Mouse (Mus musculus): ENCODE results near the gene Hist1h2ak. TPM values are rescaled to one million over a fixed set of nuclear protein-coding genes. Genes with fewer than 3 reads are reported as not detected.
"Not testable (repeated sequence)": the region's sequence is repeated elsewhere in the genome, so short reads cannot be mapped to it uniquely, and the experiment has no call there.

Gene Hist1h2ak
- 100 to 1,000 TPM; 186 to 191 TPM for total RNA-seq (2021)

DNA sequence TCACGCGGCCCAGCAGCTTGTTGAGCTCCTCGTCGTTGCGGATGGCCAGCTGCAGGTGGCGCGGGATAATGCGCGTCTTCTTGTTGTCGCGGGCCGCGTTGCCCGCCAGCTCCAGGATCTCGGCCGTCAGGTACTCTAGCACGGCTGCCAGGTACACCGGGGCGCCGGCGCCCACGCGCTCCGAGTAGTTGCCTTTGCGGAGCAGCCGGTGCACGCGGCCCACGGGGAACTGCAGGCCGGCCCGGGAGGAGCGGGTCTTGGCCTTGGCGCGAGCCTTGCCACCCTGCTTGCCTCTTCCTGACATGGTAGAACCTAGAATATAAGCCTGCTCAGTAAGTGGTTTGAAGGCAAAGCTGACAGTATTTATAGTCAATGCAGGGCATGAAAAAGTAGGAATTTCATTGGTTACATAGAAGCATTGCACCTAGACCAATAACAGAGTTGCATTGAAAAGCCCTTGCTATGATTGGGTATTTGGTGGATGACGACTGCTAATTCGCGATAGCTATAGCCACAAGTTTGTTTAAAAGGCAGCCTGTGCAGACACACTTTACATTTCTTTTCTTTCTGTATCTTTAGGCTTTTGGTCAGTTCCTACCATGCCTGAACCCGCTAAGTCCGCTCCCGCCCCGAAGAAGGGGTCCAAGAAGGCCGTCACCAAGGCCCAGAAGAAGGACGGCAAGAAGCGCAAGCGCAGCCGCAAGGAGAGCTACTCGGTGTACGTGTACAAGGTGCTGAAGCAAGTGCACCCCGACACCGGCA lies at the start of gene Hist1h2ak, which contains the start of gene Hist1h2bn:
Gene Hist1h2ak (minus strand): TSS at position 304 of the 762 bp plus-strand sequence.
Gene Hist1h2bn (plus strand): TSS at position 600 of the 762 bp plus-strand sequence.
- DNase-seq: peak; percentile 62

DNA sequence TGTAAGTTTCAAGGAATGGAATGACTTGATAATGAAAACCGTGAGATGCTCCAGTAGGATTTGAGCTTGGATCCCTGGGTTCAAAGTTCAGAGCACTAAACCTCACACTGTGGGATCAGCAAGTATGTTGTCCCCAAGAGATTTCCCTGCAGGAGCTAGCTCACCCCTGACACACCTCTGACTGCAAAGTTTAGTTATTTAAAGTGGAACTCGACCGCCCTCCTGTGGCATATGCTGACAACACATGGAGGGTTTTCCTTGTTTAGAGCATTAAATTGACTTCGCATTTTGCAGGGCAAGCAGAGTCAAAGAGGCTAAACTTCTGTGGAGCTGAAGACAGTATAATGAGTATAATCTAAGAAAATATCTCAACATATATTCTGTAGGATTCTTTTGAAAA lies 49.4 kb upstream of the Hist1h2ak start:
- not testable (repeated sequence) for DNase-seq

DNA sequence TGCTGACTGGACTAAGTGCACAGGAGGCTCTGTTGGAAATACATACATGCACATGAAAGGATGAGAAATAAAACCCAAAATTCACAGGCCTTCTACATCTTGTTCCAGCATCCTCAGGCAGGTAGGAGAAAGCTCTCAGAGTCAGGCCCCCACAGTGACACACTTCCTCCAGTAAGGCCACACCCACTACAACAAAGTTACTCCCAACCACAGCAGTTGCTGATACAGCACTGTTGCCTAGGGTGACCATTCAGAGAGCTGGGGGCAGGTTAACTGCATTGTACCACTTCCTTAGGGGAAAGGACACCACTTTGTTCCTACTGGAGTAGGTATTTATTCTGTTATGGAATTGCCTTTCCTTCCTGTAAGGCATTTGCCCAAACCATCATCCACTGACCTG lies 43.5 kb upstream of the Hist1h2ak start:
- DNase-seq: not testable (repeated sequence)

DNA sequence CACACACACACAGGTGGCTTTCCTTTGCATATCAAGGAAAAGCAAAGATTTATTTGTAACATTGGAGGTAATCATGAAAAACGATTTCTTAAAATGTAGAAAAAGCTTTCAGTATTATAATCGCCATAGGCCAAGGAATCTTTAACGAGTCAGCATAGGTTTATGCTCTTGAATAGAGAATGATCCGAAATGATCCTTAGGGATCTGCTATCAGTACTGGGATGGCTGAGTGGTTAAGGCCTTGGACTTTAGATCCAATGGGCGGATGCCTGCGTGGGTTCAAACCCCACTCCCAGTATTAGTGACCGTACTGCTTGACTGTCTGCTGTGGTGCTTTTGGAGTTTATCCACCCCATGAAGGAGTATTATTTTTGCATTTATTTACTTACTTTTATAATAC lies 42.0 kb upstream of the Hist1h2ak start:
- DNase-seq: no peak

DNA sequence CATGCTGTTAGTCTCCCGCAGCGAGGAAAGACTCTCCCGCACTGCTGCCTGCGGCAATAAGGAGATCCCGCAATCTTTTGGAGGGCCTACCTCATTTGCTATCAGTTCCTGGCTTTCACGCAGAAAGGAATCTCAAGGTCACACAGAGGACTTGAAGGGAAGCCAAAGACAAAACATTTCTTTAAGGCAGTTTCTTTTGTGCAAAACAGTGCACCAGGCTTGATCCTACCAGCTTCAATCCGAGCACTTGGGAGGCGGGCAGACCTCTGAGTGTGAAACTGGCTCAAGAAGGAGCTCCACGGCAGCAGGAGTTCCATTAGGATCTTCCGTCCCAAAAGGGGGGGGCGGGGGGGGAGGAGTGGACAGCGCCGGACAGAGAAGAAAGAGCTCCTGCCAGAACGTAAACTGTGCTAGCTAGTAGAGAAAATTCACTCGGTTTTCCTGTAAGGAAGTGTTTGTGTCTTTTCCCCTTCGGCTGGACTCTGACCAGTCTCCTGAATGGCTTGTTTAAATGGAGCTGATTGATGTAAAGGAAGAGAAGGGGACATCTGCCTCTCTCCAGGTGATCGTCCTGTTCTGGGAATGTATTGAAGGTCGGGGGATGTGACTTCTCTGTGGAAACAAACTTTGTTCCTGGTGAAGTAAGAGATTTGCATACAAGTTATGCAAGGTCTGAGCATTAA lies 37.1 kb upstream of the Hist1h2ak start:
- DNase-seq: no peak

DNA sequence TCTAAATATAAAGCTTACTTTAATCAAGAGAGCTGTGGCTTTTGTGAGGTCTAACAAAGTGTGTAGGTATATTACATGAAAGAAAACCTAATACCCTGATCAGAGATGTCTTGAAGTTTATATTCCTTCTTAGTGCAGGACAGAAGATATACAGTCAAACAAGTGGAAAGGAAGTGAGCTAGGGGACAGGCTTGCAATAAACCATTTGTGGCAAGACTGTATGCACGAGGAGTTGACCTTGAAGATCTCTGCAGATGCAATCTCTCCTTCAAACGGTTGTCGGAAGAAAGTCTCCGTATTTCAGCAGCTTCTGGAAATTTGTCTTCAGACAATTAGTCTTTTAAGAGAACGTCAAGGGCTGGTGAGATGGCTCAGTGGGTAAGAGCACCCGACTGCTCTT lies 36.3 kb upstream of the Hist1h2ak start:
- DNase-seq: no peak

DNA sequence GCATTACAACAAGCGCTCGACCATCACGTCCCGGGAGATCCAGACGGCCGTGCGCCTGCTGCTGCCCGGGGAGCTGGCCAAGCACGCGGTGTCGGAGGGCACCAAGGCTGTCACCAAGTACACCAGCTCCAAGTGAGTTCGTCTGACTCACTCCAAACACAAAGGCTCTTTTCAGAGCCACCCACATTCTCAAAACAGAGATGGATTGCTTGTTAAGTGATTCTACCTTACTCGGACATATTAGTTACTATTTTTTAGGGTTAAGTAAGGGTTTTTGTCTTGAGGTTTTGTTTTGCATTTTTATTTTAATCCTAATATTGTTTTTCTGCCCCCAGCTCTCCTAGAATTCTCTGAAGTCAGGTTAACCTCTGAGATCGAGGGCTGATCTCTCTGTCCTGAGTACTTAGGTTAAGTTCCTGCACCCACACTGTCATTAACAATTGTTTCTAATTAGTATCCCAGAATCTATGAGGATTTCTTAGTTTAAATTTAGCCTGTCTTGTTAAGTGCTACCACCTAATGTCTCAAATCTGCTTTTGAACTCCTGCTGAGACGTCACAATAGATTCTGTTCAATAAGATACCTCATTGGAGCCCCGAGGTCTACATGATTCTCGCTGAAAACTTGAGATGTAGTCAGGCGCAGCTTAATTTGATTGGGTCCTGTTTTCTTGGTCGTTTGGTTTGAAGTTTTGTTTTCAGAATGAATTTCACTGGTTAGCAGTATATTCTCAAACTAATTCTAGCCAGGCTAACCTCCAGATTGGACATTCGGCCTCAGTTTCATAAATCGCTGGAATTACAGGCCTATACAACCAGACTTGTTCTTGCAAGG lies 34.4 kb upstream of the Hist1h2ak start:
- DNase-seq: no peak

DNA sequence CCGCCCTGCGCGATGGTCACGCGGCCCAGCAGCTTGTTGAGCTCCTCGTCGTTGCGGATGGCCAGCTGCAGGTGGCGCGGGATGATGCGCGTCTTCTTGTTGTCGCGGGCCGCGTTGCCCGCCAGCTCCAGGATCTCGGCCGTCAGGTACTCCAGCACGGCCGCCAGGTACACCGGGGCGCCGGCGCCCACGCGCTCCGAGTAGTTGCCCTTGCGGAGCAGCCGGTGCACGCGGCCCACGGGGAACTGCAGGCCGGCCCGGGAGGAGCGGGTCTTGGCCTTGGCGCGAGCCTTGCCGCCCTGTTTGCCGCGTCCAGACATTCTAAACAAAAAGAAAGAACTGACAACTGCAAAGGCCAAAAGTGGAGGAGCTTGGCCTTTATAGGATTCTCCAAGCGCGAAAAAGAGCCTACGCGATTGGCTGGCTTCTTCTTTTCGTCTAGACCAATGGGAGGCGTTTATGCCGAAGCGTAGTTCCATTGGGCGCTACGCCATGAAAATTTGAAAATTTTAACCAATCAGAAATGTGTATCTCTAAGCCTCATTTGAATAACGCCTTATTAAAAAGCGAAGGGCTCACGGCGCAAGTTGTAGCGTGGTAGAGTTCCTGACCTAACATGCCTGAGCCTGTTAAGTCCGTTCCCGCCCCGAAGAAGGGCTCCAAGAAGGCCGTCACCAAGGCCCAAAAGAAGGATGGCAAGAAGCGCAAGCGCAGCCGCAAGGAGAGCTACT lies 33.4 kb upstream of the Hist1h2ak start, which contains the start of the genes Hist1h2an and Hist1h2bp:
Gene Hist1h2an (minus strand): TSS at position 320 of the 731 bp plus-strand sequence.
Gene Hist1h2bp (plus strand): TSS at position 563 of the 731 bp plus-strand sequence.
- peak; percentile 88 for DNase-seq

DNA sequence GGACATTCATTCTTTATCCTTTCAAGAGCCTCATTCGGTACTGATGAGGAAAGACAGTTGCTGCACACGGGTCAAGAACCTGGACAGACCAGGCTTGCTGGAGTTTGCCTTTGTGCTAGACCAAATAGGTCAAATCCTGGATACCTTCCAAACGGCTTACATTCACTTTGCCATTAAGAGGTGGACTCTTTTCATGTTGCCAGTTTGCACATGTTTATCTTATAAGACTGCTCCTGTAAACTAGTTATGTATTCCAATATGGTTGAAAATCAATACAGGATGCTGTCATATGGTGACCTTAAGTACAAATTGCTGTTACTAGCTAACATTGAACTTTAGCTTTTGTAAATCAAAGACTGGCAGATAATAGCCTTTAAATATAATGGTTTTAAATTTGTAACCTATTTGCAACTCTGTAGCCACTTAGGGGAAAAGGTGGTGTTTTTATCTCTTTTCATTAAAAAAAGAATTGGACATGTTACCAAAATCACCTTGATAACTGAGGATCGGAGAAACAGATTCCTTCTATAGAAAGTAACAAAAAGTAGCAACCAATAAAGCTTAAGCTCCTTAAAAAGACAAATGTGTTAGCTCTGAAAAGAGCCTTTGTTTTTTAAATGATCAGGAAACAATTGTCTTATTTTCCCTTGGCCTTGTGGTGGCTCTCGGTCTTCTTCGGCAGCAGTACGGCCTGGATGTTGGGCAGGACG lies 32.7 kb upstream of the Hist1h2ak start:
- DNase-seq: peak; percentile 14

DNA sequence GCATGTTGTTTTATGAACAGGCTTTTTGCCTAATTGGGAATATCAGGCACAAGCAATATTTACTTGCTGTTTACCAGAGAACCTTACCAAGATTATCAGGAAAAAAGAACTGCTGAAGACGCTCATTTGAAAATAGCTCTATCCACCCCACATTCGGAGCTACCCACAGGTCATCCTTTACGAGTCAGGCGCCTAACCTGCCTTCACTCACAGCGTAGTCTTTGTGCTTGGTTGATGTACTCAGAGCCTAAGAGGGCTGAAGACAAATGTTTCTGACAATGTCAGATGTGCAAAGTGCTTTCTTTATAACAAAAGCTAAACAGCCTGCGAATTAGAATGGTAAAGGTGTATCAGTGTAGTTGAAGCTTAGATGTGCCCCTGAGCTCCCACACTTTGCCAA lies 30.7 kb upstream of the Hist1h2ak start:
- no peak for DNase-seq

DNA sequence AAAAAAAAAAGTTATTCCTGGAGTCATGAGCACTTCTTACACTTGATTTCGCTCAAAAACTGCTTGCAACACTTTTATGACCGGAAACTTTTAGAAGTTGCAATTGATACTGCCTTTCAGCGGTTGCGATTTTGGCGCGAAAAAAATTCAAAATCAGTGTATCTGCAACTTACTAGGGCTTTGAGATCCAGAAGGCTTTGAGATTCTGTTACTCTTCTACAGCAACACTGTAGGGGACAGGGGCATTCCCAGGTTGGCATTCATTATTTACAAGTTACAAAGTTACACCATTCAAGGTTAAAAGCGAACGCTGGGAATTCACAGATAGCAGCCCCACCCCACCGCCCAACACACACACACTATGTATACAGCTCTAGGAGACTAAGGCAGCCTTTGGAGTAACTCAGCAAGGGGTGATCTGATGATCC lies 30.1 kb upstream of the Hist1h2ak start:
- peak; percentile 23 for DNase-seq

DNA sequence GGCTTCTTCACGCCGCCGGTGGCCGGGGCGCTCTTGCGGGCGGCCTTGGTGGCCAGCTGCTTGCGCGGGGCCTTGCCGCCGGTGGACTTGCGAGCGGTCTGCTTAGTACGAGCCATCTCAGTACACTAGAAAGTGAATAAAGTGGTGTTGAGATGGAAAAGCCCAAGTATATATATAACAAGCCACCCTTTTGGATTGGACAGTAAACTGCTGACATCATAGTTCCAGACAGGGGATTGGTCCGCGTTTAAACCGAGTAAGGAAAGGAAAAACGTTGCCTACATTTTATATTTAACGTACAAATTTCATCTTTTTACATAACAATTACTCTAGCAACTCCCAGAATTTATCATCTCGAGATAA lies 29.6 kb upstream of the Hist1h2ak start, which contains the start of gene Hist1h3i:
Gene Hist1h3i (minus strand): TSS at position 116 of the 363 bp plus-strand sequence.
- peak; percentile 55 for DNase-seq

DNA sequence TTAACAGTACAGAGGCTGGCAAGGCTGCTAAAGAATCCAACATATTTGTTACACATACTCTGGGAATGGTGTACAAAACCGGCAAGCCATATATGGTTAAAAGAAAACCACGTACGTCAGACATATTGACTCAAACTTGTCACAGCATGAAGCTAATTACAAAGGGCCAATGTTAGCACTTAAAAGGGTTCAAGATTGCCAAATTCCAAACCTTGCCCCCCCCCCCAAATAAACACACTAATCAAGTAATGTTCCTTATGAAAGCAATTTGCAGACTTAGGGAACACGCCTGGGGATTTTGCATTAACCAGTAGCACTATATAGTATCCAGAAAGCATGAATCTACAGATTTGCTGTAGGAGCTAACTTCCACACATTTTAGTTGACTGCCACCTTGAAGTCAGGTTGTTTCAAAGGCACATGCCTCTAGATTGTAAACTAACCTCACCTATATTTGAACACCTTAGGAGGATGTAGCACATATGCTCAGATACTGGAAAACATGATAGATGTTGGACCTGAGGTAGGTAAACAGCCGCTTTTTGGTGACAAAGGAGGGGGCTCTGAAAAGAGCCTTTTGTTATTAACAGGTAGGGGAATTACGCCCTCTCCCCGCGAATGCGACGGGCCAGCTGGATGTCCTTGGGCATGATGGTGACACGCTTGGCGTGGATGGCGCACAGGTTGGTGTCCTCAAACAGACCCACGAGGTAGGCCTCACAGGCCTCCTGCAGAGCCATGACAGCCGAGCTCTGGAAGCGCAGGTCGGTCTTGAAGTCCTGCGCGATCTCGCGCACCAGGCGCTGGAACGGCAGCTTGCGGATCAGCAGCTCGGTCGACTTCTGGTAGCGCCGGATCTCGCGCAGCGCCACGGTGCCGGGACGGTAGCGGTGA lies 29.0 kb upstream of the Hist1h2ak start:
- DNase-seq: peak; percentile 11

DNA sequence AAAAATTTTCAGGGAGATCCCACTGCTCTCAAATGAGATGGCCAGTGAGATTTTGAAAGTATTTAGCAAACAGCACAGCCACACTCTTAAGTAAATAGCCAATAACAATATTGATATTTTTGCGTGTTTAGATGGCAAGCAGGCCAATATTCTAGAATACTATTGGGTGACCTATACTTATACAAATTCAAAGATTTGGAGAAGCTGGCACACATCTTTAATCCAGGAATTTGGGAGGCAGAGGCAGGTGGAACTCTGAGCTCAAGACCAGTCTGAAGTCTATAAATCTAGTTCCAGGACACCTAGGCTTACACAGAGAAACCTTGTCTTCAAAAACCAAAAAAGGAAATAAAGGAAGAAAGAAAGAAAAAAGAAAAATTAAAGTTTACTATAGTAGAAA lies 28.0 kb upstream of the Hist1h2ak start:
- no peak for DNase-seq

DNA sequence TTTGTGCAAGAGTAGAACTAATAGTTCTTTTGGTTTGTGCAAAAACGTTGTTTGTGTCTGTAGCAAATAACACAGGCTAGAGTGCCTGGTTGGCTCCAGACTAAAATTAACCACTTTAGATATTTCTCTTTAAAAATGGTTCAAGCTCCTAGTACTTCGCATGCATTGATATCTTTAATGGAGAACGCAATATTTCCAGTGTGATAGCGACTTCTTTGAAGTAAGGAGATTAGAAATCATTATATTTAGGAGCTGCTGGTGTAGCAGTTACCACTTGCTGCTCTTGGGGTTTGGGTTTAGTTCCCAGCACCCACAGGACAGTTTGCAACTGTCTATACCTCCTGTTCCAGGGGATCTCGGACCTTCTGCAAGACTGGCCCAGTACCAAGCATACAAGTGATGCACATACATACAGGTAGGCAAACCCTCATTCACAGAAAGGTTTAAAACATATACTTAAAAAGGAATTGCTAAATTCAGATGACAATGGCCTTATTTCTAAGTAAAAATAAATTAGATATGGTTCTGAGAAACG lies 27.5 kb upstream of the Hist1h2ak start:
- no peak for DNase-seq

DNA sequence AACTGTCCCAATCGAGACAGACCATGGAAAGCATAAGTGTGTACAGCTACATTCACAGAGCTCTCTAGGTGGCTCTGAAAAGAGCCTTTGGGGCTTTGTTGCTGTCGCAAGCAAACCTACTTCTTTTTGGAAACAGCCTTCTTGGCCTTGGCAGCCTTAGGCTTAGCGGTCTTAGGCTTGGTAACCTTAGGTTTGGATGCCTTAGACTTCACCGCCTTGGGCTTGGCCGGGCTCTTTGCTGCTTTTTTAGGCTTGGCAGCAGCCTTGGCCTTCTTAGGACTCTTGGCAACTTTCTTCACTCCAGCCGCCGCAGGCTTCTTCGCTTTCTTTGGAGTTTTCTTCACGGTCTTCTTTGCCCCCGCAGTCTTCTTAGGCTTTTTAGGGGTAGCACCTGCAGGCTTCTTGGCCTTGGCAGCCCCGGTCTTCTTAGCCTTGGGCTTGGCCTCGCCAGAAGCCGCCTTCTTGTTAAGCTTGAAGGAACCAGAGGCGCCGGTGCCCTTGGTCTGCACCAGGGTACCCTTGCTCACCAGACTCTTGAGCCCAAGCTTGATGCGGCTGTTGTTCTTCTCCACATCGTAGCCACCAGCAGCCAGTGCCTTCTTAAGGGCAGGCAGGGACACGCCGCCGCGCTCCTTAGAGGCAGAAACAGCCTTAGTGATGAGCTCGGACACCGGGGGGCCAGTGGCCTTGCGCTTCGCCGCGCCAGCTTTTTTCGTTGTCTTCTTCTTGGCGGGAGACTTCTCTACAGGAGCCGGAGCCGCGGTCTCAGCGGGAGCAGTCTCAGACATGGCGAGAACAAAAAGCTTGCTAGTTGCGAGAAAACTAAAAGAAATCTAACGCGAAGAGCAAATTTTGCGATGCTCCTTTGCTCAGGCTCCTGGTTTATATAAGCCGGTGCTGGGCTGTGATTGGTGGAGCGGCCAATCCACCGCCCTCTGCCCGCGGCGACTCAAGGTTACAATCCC lies 26.4 kb upstream of the Hist1h2ak start, which contains the start of gene Hist1h1b:
Gene Hist1h1b (minus strand): TSS at position 859 of the 965 bp plus-strand sequence.
- DNase-seq: peak; percentile 72

DNA sequence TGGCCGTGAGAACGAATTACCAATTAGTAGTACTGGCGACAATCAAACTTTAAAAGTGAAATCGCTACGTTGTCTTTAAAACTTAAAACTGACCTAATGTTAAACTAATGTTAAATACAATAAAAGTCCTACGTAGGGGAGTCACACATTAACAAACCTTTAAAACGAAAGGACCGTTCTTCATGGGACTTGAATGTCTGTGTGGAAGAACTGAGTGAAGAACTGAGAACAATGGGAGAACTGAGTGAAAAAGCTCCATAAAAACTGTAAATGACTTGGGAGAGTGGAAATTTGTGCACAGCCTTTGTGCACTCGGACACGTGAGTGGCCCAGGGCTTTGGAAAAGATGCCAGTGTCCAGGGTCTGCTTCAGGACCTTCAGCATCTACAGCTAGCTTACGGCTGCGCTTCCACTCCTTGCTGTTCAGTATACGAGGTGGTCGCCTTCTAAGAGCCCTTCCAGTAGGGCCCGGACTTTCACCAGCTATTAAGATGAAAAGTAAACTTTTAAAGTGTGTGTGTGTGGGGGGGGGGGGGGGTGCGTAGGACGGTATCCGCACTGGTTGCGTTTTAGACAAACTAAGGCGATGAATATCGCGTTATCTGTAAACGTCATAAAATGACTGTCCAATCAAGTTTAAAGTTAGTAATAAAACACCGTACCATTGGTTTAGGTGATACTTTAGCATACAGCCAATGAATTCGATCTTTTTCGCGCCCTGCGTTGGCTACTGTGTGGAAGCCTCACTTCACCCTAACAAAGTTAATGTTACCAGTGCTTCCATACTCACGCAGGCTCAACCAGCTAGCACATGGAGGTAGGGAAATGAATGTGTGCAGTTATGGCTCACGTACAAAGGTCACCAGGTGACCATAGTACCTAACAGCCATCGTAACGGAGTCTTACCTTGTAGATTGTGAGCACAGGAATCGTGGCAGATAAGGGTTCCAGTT lies 25.5 kb upstream of the Hist1h2ak start:
- peak; percentile 71 for DNase-seq
